Mouse (Mus musculus): ENCODE measurements at regions not wholly inside any gene's neighbourhood (a gene's known extent, or its start where the extent isn't known, plus 50 kb on each side); places are given as distances from the start of the nearest gene placed in this dataset.

DNA sequence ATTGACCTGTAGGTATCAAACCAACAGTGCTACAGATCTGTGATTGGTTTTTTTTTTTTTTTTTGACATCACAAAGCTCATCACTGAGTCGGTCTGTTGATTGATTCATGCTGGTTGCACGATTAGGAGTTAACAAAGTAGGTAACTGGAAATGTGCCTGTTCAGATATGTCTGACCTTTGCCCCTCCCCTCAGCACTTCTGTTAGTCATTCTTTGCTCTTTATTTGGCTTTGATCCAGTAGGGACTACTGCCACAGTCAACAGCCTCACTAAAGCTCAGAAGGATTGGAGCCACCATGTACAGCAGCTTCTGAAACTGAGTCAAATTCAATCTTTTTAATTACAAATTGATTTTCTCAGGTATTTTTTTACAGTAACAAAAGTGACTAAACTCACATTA is 870.7 kb upstream of the Lrfn5 start:
- no peak for DNase-seq (ENCODE audit: low read depth, low spot score)

- DNase-seq (ENCODE audit: low read depth, low spot score), result peak; percentile 5
These were observed 847.2 kb upstream of the Lrfn5 start for GRCm38 (mm10) chr12:60675751-60676150.

DNA sequence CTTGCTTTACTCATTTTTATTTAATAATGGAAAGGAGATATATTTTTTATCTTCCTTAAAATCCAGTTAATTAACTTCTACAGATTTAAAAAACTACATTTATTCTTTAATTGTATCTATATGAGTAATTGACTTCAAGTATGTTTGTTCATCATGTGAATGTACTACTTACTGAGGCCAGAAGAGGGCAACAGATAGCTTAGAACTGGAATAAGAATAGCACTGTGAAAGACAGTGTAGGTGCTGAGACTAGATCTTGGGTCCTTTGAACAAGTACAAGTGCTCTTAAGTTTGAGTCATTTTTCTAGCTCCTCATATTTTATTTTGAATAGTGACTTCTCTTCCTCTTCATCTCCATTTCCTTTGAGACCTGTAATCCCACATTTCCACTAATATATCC is 838.9 kb upstream of the Lrfn5 start:
- peak; percentile 4 for DNase-seq (ENCODE audit: low read depth, low spot score)

GRCm38 (mm10) chr12:60717326-60717725 is 805.6 kb upstream of the Lrfn5 start:
- DNase-seq (ENCODE audit: low read depth, low spot score), result no peak

All from 3T3-L1 (cell line).